Mouse (Mus musculus) spleen, adult 2 months (tissue): Measurements from ENCODE around the gene Pomp.
"Not testable (repeated sequence)": the region's sequence is repeated elsewhere in the genome, so short reads cannot be mapped to it uniquely, and the experiment has no call there.

Source experiments
- CTCF ChIP-seq: fragments of 200-500 bp; IDR thresholded peaks from 2 replicates; pipeline ENCODE4 v1.5.1; 2011; ENCODE audit warnings: mild to moderate bottlenecking, inconsistent platforms; ENCODE audit not compliant: insufficient read depth, insufficient read length, insufficient replicate concordance; ENCODE audit errors: extremely low read depth
- POLR2A ChIP-seq: fragments of 200-500 bp; IDR thresholded peaks from 2 replicates; pipeline ENCODE4 v1.6.1; 2011; ENCODE audit warnings: low read depth, low read length, inconsistent platforms

DNA sequence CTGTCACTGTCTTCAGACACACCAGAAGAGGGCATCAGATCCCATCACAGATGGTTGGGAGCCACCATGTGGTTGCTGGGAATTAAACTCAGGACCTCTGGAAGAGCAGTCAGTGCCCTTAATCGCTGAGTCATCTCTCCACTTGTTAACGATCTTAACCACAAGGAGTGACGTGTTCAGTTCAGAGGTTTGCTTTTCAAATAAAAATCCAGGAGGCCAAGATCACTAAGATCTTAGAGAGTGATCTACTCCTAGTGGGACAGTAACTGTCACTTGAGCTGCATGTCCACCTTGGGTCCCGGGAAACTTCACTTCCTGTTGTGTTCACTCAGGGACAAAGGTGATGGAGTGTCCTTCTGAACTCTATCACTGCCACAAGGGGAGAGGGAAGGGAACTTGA is 36.2 kb downstream of the Pomp start:
- TF ChIP-seq POLR2A, CTCF: not testable (repeated sequence)
